Mouse (Mus musculus) ES-E14 (cell line): Measurements from ENCODE around the gene Itih3. TPM values are rescaled to one million over a fixed set of nuclear protein-coding genes. Genes with fewer than 3 reads are reported as not detected.
A peak's percentile ranks its signal among the peaks of the same experiment; 100 is the strongest.

Experiments used
- DNase-seq: peaks from one replicate; pipeline ENCODE4 v3.0.0-alpha.2; 2013; ENCODE audit warnings: low read depth, low spot score
- H3K27ac ChIP-seq: 2 replicates; pipeline ENCODE4 v1.5.1; 2012; ENCODE audit warnings: low read depth, mild to moderate bottlenecking, low read length, moderate library complexity, mixed read lengths; ENCODE audit not compliant: poor library complexity, insufficient read depth, severe bottlenecking
- H3K36me3 ChIP-seq: 2 replicates; pipeline ENCODE4 v1.6.1; 2012; ENCODE audit warnings: mild to moderate bottlenecking, low read length, moderate library complexity, mixed read lengths; ENCODE audit not compliant: control insufficient read depth, poor library complexity, insufficient read depth, severe bottlenecking
- H3K4me1 ChIP-seq, 2 experiments: fragments of 150-350 bp in 1 of 2; sonication (generic) in 1 of 2; 2 replicates each; pipeline ENCODE4 v1.6.1; 2012; ENCODE audit warnings: low read length in 2 of 2, mild to moderate bottlenecking in 1 of 2, mixed read lengths in 1 of 2; ENCODE audit not compliant: control insufficient read depth in 2 of 2, insufficient read depth in 2 of 2, poor library complexity in 1 of 2
- H3K4me3 ChIP-seq, 2 experiments: fragments of 150-350 bp in 1 of 2; sonication (generic) in 1 of 2; 2 replicates each; pipeline ENCODE4 v1.5.1; 2012; ENCODE audit warnings: low read length in 2 of 2, low read depth in 1 of 2, mild to moderate bottlenecking in 1 of 2, mixed read lengths in 1 of 2; ENCODE audit not compliant: insufficient read depth in 1 of 2, poor library complexity in 1 of 2, severe bottlenecking in 1 of 2
- H3K9ac ChIP-seq: 2 replicates; pipeline ENCODE4 v1.6.1; 2012; ENCODE audit warnings: low read depth, mild to moderate bottlenecking, low read length, mixed read lengths; ENCODE audit not compliant: poor library complexity, insufficient read depth, severe bottlenecking
- H3K9me3 ChIP-seq: fragments of 150-350 bp; sonication (generic); 2 replicates; pipeline ENCODE4 v1.6.1; 2012; ENCODE audit warnings: low read depth, mild to moderate bottlenecking, low read length; ENCODE audit not compliant: control insufficient read depth, insufficient read depth
- CHD2 ChIP-seq: IDR thresholded peaks from 2 replicates; pipeline ENCODE4 v1.6.1; 2014; ENCODE audit warnings: mild to moderate bottlenecking, low read depth, low read length, inconsistent platforms
- HCFC1 ChIP-seq: IDR thresholded peaks from 2 replicates; pipeline ENCODE4 v1.6.1; 2012; ENCODE audit warnings: low read length, inconsistent platforms, borderline replicate concordance; ENCODE audit not compliant: insufficient read depth
- MAFK ChIP-seq: IDR thresholded peaks from 2 replicates; pipeline ENCODE4 v1.6.1; 2014; ENCODE audit warnings: mild to moderate bottlenecking, low read depth, low read length, inconsistent platforms; ENCODE audit not compliant: insufficient read depth
- ZC3H11A ChIP-seq: IDR thresholded peaks from 2 replicates; pipeline ENCODE4 v1.6.1; 2012; ENCODE audit warnings: low read depth, mild to moderate bottlenecking, inconsistent platforms, low read length, borderline replicate concordance
- ZNF384 ChIP-seq: IDR thresholded peaks from 2 replicates; pipeline ENCODE4 v1.6.1; 2012; ENCODE audit warnings: low read depth, low read length, inconsistent platforms
- in situ Hi-C, 2 experiments: fragments of 600-800 bp; cut with MboI; formaldehyde crosslinking; loops; one replicate each; pipeline ENCODE4 v1.15.1; 2025; ENCODE audit warnings: low sequenced_read_pairs in 2 of 2, inconsistent platforms in 1 of 2; ENCODE audit not compliant: unreplicated experiment in 2 of 2
- total RNA-seq: library from RNA; depleted of rRNA; stranded (reverse); fragments of 300-350 nt; gene quantifications from 2 replicates; pipeline ENCODE4 v1.2.3, GENCODE M21; 2012

Itih3 gene
- total RNA-seq, 1 experiment, result 0.40 TPM

GRCm38 (mm10) chr14:30880811-30881717 is 42.5 kb downstream of the Itih3 start:
- H3K4me3 ChIP-seq, result no peak overlapping the region
- H3K36me3 ChIP-seq, result no peaks in the 10 kb centered on the region
- H3K27ac ChIP-seq, result no peak overlapping the region
- in situ Hi-C loops, result no loop called here
- DNase-seq, result no peak
- no peaks in the 10 kb centered on the region for H3K9me3 ChIP-seq
- TF ChIP-seq MAFK (no peak), ZNF384 (no peak), CHD2 (no peak), ZC3H11A (peak; percentile 60), HCFC1 (no peak)
- no peak overlapping the region for H3K9ac ChIP-seq
- H3K4me1 ChIP-seq, result peaks cover 0 to 12% of the 10 kb centered on the region in 2 experiments; a peak in 2 of 4 replicates

- DNase-seq, result no peak
- in situ Hi-C loops, result no loop called here
- Histone ChIP-seq H3K9me3 (no peaks in the 10 kb centered on the region), H3K4me3 (no peak overlapping the region), H3K4me1 (peaks cover 0 to 12% of the 10 kb centered on the region in 2 experiments; a peak in 2 of 4 replicates), H3K27ac (no peak overlapping the region), H3K36me3 (no peaks in the 10 kb centered on the region), H3K9ac (no peak overlapping the region)
- no peak for TF ChIP-seq HCFC1
Observed at GRCm38 (mm10) chr14:30880251-30880650, 43.3 kb downstream of the Itih3 start.

GRCm38 (mm10) chr14:30879794-30880193 is 43.8 kb downstream of the Itih3 start:
- DNase-seq, result peak; percentile 35
- H3K4me3 ChIP-seq, result 0 out of 4 replicates have a peak overlapping the region, but pooled peaks of 1 of the 2 experiments have one; percentile 9
- no peak overlapping the region for H3K27ac ChIP-seq
- no peaks in the 10 kb centered on the region for H3K36me3 ChIP-seq
- peaks cover 0 to 12% of the 10 kb centered on the region in 2 experiments; a peak in 2 of 4 replicates for H3K4me1 ChIP-seq
- TF ChIP-seq ZC3H11A (no peak), CHD2 (no peak), HCFC1 (no peak), ZNF384 (no peak), MAFK (no peak)
- no peak overlapping the region for H3K9ac ChIP-seq
- in situ Hi-C loops, result no loop called here
- H3K9me3 ChIP-seq, result no peaks in the 10 kb centered on the region

GRCm38 (mm10) chr14:30878958-30879571 is 44.5 kb downstream of the Itih3 start, which contains the start of gene Mustn1:
TSS of gene Mustn1 (plus strand) at chr14:30879200.
- no peak within 1 kb of the TSS for H3K27ac ChIP-seq
- no peak for DNase-seq
- in situ Hi-C loops, result no loop called here
- TF ChIP-seq ZC3H11A (no peak), MAFK (no peak), HCFC1 (no peak), CHD2 (no peak), ZNF384 (no peak)
- H3K4me1 ChIP-seq, result peaks cover 0 to 12% of the 10 kb centered on the region in 2 experiments; a peak in 2 of 4 replicates
- peaks cover 3% of the 10 kb centered on the region; the same call in 1 of the 2 replicates for H3K36me3 ChIP-seq
- no peaks in the 10 kb centered on the region for H3K9me3 ChIP-seq
- H3K4me3 ChIP-seq, result 0 out of 4 replicates have a peak within 1 kb of the TSS, but pooled peaks of 1 of the 2 experiments have one; percentile 9
- no peak within 1 kb of the TSS for H3K9ac ChIP-seq
